Mouse (Mus musculus): ENCODE results near the gene Fkbp5.
A peak's percentile ranks its signal among the peaks of the same experiment; 100 is the strongest.

Gene Fkbp5

DNA sequence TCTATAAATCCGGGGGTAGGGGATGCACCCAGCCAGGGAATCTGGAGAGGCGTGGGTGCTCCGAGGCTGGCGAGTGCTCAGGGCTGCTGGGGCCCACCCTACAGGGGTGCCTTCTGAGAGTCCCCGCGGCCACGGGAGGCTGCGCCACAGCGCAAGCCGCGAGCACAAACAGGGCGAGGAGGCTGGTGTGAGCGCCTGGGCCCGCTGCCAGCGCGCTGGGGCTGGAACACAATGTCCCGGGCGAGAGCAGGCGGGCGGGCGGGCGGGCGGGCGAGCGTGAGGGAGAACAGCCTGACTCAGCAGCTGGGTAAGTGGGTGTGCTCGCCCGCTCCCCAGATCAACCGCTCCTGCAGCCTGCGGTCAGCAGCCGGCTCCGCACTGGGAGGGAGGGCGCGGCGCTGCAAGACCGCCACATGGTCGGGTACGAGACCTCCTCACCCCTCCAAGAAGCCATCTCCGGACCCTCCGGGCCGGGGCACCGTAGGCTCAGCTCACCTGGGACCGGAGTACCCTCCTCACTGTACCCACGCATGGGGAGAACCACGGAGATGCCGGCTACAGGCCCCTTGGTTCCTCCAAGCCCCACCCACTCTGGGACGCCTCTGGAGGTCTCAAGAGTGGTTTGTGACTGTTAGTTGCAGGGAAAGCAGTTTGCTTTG, 758 bp upstream of the Fkbp5 start:
- H3K36me3 ChIP-seq (ENCODE audit: control insufficient read depth, insufficient read depth, low read length, poor library complexity, severe bottlenecking) = no peaks in the 10 kb centered on the region
- H3K27me3 ChIP-seq (ENCODE audit: control insufficient read depth, insufficient read depth, low read length, poor library complexity, severe bottlenecking) = no peaks in the 10 kb centered on the region
- DNase-seq (ENCODE audit: low read depth, low spot score) = peak; percentile 49

DNA sequence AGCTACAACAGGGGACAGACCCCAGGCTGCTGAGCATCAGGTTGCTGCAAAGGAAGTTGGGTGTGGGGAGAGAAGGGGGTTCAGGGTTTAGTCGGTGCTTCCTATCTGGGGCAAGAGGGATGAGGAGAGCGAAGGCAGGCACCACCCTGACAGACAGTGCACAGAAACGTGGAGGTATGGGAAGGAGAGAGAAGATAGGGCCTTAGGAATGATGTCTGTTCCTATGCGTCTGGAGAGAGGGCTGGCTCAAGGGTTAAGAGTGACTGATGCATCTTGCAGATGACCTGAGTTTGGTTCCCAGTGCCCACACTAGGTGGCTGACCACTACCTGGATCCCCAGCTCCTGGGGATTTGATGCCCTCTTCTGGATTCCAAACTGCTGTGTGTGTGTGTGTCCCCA, 446 bp downstream of the Fkbp5 start:
- no peak for DNase-seq (ENCODE audit: low read depth, low spot score)
- Histone ChIP-seq H3K27me3 (ENCODE audit: control insufficient read depth, insufficient read depth, low read length, poor library complexity, severe bottlenecking) (no peaks in the 10 kb centered on the region), H3K36me3 (ENCODE audit: control insufficient read depth, insufficient read depth, low read length, poor library complexity, severe bottlenecking) (no peaks in the 10 kb centered on the region)

DNA sequence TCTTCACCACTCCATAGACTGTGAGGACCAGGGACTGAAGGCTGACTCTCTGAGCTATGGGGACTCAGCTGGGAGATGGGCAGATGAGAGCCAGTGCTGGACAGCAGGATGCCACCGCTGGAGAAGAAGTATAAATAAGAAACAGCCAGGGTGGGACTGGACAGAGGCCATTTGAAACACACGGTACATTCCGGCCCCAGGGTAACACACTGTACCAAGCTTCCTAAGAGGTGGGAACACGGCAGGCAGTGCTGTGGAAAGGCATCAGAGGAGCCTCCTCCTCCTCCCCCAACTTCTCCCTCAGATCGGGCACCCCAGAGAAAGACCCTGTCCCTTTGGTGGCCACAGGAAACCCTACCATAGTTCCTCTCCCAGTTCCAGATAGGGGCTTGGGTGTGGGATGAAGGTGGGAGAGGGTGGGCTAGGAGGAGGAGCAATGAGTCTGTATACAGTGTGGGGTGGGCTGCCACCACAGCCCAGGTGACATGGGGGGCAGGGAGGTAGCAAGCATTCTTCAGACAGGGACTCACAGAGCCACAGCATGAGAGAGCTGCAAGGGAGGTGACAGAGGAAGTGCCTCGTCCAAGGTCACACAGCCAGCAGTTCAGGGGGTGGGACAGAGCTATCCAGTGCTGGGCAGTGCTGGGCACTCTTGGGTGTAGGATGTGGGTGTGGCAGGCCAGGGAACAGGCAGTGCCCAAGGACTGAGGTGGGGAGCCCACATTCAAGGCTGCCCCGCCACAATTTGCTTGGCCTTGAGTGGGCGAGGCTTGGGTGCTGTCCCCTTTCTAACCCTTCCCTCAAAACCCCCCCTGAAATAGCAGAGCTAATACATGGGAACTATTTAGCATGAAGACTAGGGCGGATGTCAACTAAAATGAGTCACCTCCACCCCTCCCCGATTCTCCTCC, 1.6 kb downstream of the Fkbp5 start:
- DNase-seq (ENCODE audit: low read depth, low spot score) = no peak
- H3K27me3 ChIP-seq (ENCODE audit: control insufficient read depth, insufficient read depth, low read length, poor library complexity, severe bottlenecking) = no peaks in the 10 kb centered on the region
- H3K36me3 ChIP-seq (ENCODE audit: control insufficient read depth, insufficient read depth, low read length, poor library complexity, severe bottlenecking) = no peaks in the 10 kb centered on the region

DNA sequence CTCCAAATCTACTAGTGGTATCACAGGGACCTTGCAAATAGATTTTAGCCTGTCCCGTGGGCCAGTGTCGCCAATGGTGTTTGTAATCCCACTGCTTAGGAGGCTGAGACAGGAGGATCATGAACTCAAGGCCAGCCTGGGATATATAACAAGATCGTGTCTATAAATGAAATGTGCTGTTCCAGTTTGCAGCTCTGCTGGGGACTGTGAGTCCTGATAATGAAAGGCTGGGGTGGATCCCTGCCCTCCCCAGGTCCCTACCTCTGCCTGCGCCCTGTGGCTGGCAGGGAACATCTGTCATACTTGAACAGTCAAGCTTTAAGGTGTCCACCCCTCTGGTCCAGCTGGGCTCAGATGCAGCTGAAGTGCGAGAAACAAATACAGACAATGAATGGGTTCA, 2.8 kb downstream of the Fkbp5 start:
- H3K27me3 ChIP-seq (ENCODE audit: control insufficient read depth, insufficient read depth, low read length, poor library complexity, severe bottlenecking) = no peaks in the 10 kb centered on the region
- H3K36me3 ChIP-seq (ENCODE audit: control insufficient read depth, insufficient read depth, low read length, poor library complexity, severe bottlenecking) = no peaks in the 10 kb centered on the region
- no peak for DNase-seq (ENCODE audit: low read depth, low spot score)

DNA sequence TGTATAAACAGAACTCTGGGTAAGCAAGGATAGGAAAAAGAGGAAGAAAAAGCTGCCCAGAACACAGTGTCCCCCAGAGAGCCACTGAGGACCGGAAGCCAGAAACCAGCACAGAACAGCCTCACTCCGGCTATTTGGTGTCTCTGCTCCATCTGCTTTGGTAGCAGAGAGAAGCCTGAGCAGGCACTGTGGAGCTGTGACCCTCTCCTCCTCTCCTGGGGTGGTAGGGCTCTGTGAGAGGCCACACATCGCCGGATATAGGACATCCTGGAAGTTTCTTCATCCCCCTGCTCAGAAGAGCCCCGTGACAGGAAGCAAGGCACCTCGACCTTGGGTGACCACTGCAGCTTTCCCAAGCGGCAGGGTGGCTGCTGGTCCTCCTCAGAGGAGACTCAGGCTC, 3.5 kb downstream of the Fkbp5 start:
- H3K36me3 ChIP-seq (ENCODE audit: control insufficient read depth, insufficient read depth, low read length, poor library complexity, severe bottlenecking) = no peaks in the 10 kb centered on the region
- peak; percentile 56 for DNase-seq (ENCODE audit: low read depth, low spot score)
- H3K27me3 ChIP-seq (ENCODE audit: control insufficient read depth, insufficient read depth, low read length, poor library complexity, severe bottlenecking) = no peaks in the 10 kb centered on the region

DNA sequence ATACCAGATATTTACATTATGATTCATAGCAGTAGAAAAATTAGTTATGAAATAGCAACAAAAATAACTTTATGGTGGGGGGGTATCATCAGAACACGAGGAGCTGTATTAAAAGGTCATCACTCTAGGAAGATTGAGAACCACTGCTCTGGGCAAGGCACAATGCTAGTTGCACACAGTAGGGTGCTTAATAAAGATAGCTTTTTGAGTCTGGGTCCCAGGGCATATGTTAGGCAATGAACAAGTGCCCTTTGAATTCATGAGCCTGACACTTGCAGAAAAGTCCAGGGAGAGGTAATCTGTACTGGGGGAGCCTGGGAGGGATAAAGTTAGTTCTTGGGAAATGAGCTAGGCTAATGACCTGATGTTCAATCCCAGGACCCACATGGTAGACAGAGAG, 4.0 kb downstream of the Fkbp5 start:
- Histone ChIP-seq H3K36me3 (ENCODE audit: control insufficient read depth, insufficient read depth, low read length, poor library complexity, severe bottlenecking) (no peaks in the 10 kb centered on the region), H3K27me3 (ENCODE audit: control insufficient read depth, insufficient read depth, low read length, poor library complexity, severe bottlenecking) (no peaks in the 10 kb centered on the region)
- no peak for DNase-seq (ENCODE audit: low read depth, low spot score)

DNA sequence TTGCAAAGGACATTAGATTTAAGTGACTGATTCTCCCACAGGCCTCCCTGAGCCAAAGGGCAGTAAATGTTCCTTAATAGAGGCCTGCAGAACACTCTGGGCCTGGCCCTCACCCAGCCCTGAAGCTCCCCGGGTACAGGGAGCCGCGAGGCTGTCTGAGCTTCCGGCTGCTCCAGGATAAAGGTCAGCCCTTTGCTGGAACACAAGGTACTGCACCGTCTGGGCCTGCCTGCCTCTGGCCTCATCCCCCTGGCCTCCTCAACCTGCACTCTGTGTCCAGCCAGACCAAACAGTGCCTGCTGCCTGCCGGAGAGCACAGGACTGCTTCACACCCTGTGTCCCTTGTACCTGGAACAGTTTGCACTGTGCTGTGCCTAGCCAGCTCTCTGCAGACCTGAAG, 4.6 kb downstream of the Fkbp5 start:
- Histone ChIP-seq H3K27me3 (ENCODE audit: control insufficient read depth, insufficient read depth, low read length, poor library complexity, severe bottlenecking) (no peaks in the 10 kb centered on the region), H3K36me3 (ENCODE audit: control insufficient read depth, insufficient read depth, low read length, poor library complexity, severe bottlenecking) (no peaks in the 10 kb centered on the region)
- no peak for DNase-seq (ENCODE audit: low read depth, low spot score)

DNA sequence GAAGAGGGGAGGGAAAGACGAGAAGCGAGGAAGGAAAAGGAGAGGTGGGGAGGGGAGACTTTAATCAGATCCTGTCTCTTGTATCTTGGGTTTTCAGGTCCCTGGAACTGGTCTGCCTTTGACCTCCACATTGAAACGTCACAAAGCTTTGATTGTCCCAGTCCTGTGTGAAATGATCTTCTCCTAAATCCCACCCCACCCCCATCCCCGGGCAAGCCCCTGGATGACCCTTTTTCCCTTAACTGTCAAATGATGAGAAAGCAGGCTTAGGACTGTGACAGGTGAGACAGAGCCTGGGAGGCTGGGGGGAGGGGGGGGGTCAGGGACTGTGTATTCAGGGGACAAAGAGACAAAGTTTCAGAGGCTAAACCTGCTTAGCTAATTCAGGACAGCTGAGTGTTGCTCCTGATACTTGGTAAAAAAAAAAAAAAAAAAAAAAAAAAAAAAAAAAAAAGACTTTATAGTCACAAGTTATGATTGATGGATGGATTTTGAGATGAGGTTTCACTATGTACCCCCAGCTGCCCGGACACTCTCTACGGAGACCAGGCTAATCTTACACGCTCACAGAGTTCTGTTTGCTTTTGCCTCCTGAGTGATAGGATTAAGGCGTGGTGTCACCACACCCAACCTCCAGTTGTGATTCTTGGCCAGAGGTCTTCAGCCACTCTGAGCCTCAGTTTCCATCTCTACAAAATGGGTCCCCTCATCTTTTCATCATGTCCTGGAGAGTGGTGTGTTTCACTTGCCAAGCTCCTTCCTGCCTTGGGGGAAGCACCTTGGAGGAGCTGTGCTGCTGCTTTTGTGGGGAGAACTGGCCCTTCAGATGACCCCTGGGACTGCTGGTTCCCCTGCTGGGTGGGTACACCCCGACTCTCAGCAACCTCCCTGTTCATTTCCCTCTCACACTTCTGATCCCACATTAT, 5.4 kb downstream of the Fkbp5 start:
- H3K27me3 ChIP-seq (ENCODE audit: control insufficient read depth, insufficient read depth, low read length, poor library complexity, severe bottlenecking) = no peaks in the 10 kb centered on the region
- no peak for DNase-seq (ENCODE audit: low read depth, low spot score)
- H3K36me3 ChIP-seq (ENCODE audit: control insufficient read depth, insufficient read depth, low read length, poor library complexity, severe bottlenecking) = no peaks in the 10 kb centered on the region

DNA sequence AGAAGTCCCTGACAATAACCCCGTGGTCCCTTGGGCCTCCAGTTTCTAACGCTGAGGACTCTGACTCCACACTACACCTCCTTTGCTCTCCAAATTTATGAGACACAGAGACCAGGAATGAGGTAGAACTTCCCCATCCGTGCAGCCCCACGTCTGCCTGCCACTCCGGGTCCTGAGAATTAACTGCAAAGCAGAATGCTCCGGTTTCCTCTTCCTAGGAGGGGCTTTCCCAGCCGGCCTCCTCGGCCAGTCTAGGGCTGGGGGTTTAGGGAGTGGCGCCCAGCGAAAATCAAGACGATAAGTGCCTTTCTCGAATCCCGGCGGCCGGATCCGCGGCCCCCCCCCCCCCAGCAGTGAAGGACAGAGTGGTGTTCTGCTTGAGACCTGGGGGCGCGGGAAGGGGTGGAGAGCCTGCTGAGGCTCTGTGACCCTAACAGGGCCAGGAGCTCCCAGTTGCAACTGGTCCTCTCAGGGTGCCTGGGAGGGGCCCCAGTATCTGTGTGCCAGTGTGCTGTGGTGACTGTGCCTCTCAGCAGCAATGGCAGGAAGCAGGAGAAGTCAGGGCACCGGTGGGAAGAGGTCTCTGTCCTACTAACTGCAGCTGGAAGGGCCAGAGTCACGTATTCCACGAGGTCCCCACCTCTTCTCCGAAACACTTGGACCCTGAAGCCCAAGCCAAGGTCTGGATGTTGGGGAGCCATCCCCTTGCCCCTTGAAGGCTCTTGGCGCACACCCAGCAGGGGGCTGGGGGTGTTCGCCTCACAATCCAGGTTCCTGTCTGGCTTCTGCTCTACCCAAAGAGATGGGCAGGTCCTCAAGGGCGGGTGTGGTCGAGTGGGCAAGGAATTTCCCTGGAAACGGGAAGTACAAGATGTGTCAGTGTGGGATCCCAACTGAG, 6.6 kb downstream of the Fkbp5 start:
- Histone ChIP-seq H3K36me3 (ENCODE audit: control insufficient read depth, insufficient read depth, low read length, poor library complexity, severe bottlenecking) (no peaks in the 10 kb centered on the region), H3K27me3 (ENCODE audit: control insufficient read depth, insufficient read depth, low read length, poor library complexity, severe bottlenecking) (no peaks in the 10 kb centered on the region)
- DNase-seq (ENCODE audit: low read depth, low spot score) = no peak

DNA sequence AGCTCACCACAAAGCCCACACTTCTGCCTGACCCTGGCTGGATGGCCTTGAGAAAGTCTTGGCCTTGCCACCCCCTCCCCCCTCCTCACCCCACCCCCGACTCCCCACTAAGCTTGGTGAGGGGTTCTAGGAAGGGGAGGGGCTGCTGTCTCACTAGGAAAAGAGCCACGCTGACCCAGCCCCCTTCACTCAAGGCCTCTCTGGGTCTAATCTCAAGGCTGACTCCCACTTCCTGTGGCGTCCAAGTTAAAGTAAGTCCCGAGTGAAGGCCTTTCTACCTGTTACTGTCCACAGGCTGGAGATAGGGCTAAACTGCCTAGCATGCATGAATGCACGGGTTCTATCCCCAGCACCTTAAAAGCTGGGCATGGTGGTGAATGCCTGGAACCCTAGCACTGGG, 9.8 kb downstream of the Fkbp5 start:
- H3K36me3 ChIP-seq (ENCODE audit: control insufficient read depth, insufficient read depth, low read length, poor library complexity, severe bottlenecking) = no peaks in the 10 kb centered on the region
- H3K27me3 ChIP-seq (ENCODE audit: control insufficient read depth, insufficient read depth, low read length, poor library complexity, severe bottlenecking) = no peaks in the 10 kb centered on the region
- DNase-seq (ENCODE audit: low read depth, low spot score) = no peak

DNA sequence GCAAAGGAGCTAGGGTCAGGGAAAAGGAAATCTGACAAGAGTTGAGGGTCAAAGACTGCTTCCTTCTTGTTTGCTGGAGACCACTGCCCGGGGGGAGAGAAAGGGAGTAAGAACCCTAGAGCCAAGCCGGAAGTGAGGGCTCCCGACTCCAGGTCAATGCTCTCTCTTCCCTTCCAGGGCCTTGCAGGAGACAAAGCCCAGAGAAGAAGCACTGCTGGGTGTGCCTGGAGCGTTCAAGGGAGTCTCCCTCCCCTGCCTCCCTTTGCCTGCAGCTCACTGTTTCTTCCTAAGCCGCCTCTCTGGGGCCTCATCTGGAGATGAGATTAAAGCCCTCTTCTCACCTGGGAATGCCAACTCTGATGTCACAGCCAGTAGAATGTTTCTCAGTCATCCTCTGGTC, 10.4 kb downstream of the Fkbp5 start:
- no peaks in the 10 kb centered on the region for H3K36me3 ChIP-seq (ENCODE audit: control insufficient read depth, insufficient read depth, low read length, poor library complexity, severe bottlenecking)
- no peaks in the 10 kb centered on the region for H3K27me3 ChIP-seq (ENCODE audit: control insufficient read depth, insufficient read depth, low read length, poor library complexity, severe bottlenecking)
- no peak for DNase-seq (ENCODE audit: low read depth, low spot score)

DNA sequence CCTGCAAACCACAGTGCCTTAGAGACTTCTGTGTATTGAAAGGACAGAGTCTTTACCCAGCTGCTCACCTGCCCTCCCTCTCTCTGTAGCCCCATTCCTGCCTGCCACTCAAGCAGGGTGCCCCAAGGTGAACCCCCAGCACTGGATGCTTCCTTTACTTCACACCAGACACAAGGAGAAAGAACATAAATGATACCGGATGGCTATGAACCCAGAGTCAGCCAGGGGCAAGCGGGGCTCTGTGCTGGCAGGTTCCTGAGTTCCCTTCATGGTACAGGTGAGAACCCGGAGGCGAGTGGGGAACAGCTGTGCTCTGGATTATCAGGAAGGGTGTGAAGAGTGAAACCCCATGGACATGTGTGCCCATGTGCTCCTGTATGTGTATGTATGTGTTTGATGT, 11.7 kb downstream of the Fkbp5 start:
- DNase-seq (ENCODE audit: low read depth, low spot score) = no peak
- H3K36me3 ChIP-seq (ENCODE audit: control insufficient read depth, insufficient read depth, low read length, poor library complexity, severe bottlenecking) = no peaks in the 10 kb centered on the region
- no peaks in the 10 kb centered on the region for H3K27me3 ChIP-seq (ENCODE audit: control insufficient read depth, insufficient read depth, low read length, poor library complexity, severe bottlenecking)

DNA sequence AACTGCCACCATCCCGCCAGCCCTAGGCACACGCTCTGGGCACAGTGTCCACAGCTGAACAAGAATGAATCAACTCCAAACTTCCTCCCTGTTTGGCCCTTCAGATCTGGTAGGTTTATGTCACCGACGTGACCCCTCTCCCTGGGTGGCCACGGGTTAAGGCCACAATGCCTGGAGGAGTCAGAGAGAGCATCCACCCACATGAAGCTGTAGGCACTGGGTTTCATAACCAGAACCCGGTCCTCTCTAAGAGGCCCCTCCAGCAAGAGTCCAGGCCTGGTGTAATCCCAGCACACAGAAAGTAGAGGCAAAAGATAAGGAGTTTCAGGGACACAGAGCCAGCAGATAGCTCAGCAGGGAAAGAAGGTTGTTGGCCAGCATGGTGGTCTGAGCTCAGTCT, 13.1 kb downstream of the Fkbp5 start:
- Histone ChIP-seq H3K36me3 (ENCODE audit: control insufficient read depth, insufficient read depth, low read length, poor library complexity, severe bottlenecking) (no peaks in the 10 kb centered on the region), H3K27me3 (ENCODE audit: control insufficient read depth, insufficient read depth, low read length, poor library complexity, severe bottlenecking) (no peaks in the 10 kb centered on the region)
- no peak for DNase-seq (ENCODE audit: low read depth, low spot score)

DNA sequence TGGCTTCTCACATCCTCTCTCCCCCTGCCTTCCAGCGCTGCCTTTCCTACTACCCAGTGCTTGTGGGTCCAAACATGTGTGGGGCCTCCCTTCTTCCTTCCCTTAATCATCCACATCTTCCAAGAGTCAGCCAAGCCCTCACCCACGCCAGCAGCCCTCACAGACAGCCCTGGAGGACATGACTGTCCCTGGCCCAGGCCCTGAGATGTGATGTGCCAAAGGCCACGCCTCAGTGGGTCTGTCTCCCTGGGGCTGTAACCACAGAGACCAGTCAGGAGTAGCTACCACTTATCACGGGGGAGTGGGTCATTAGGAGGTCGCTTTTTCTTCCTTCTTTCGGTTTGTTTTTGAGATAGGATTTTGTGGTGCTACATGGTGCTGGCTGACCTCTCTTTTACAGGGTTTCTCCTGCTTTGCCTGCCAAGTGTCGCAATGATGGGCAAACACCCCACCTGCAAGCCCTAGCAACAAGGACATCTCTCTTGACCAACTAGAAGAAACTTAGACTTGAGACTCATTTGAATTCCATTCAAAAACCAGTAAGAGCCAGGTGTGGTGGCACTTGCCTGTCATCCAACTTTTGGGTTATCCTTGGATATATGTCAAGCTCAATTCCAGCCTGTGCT, 15.0 kb downstream of the Fkbp5 start:
- DNase-seq (ENCODE audit: low read depth, low spot score) = no peak
- H3K27me3 ChIP-seq (ENCODE audit: control insufficient read depth, insufficient read depth, low read length, poor library complexity, severe bottlenecking) = no peaks in the 10 kb centered on the region

More for the DNA sequence above, 15.0 kb downstream of the Fkbp5 start:
- H3K36me3 ChIP-seq (ENCODE audit: control insufficient read depth, insufficient read depth, low read length, poor library complexity, severe bottlenecking) = no peaks in the 10 kb centered on the region; the same call in 1 of the 2 replicates
